Mouse (Mus musculus) E14TG2a.4 (cell line): ENCODE measurements around the gene Iqsec3.

Experiments
- H3K27me3 ChIP-seq: 2 replicates; pipeline ENCODE4 v1.6.1; 2014; ENCODE audit warnings: low read length, control low read depth; ENCODE audit not compliant: insufficient read depth
- H3K36me3 ChIP-seq: 2 replicates; pipeline ENCODE4 v1.6.1; 2014; ENCODE audit warnings: low read length, control low read depth; ENCODE audit not compliant: insufficient read depth
- H3K4me1 ChIP-seq: replicated peaks from 2 replicates; pipeline ENCODE4 v1.6.1; 2014; ENCODE audit warnings: low read depth, low read length, control low read depth
- H3K4me3 ChIP-seq: replicated peaks from 2 replicates; pipeline ENCODE4 v1.5.1; 2014; ENCODE audit warnings: mild to moderate bottlenecking, low read length
- H3K9me3 ChIP-seq: 2 replicates; pipeline ENCODE4 v1.6.1; 2014; ENCODE audit warnings: low read length, control low read depth
- CTCF ChIP-seq: conservative IDR thresholded peaks from 2 replicates; pipeline ENCODE4 v1.5.1; 2014; ENCODE audit warnings: low read length
- NANOG ChIP-seq: IDR thresholded peaks from 2 replicates; pipeline ENCODE4 v1.6.1; 2014; ENCODE audit warnings: borderline replicate concordance, low read length, mixed read lengths
- POU5F1 ChIP-seq: IDR thresholded peaks from 2 replicates; pipeline ENCODE4 v1.6.1; 2014; ENCODE audit warnings: low read length, borderline replicate concordance

Iqsec3 gene

DNA sequence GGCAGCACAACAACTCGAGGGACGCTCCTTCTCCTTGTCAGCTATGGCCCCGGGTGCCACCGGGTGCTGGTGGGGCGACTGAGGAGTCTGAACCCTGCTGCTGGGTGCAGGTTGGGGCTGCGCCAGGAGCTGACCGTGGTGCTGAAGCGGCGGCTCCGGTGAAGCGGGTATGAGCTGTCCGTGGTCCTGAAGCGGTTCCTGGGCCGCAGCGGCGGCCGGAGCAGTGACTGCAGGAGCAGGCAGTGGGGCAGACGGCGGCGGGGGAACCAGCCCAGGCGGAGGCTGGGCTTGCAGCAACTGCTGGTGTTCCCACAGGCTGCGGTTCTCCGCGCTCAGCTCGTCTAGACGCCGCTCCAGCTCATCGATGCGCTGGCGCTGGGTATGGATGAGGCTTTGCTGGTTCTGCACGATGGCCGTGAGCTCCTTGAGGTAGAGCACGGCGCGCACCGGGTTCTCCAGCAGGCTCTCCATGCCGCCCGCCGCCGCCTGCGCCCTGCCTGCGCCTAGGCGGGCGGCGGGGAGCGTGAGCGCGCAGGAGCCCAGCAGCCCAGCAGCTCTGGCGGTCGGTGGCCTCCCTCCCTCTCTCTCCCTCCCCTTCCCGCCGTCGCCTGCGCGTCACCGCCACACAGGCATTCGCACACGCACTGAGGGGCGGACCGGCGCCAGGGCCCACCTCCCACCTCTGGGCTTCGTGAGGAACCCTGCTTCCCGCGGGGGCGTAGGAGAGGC is at the start of gene Iqsec3:
Gene Iqsec3, minus strand, starts transcription at position 586 of the 729 bp plus-strand sequence.
- no peaks in the 10 kb centered on the region for H3K9me3 ChIP-seq
- peaks cover 13% of the 10 kb centered on the region for H3K4me1 ChIP-seq
- peaks cover 73% of the 10 kb centered on the region for H3K27me3 ChIP-seq
- H3K4me3 ChIP-seq: peak within 1 kb of the TSS; percentile 85
- no peak for TF ChIP-seq CTCF
- no peak for TF ChIP-seq NANOG
- TF ChIP-seq POU5F1: no peak
- H3K36me3 ChIP-seq: no peaks in the 10 kb centered on the region

DNA sequence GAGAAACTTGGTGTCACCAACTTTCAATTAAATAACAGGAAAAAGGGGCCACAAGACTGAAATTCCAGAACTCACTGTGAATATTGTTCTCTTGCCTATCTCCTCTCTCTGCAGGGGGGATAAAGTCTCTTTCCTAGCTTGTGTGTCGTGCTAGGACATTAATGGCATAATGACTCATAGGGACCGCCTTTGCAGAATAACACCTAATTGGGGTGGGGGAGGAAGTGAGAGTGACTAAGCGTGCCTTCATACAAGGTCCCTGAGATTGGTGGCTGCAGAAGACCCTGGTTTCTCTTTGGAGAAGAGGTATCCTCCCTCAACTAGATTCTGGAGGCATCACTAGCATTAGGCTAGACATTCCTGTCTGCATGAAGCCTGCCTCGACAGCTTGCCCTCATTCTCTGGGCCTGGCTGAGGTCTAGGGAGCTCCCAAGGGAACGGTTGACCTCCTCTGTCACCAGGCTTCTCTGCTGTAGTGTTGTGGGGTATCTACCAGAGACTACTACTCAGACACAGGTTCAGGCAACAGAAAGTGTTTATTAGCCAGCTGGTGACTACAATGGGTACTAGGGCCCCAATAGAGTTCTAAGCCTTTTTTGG is 48.7 kb upstream of the Iqsec3 start:
- Histone ChIP-seq H3K27me3 (no peaks in the 10 kb centered on the region), H3K36me3 (no peaks in the 10 kb centered on the region), H3K4me3 (no peak overlapping the region), H3K9me3 (peaks cover 36% of the 10 kb centered on the region), H3K4me1 (no peaks in the 10 kb centered on the region)
- TF ChIP-seq POU5F1 (no peak), NANOG (no peak), CTCF (no peak)

GRCm38 (mm10) chr6:121521030-121521429 is 47.6 kb upstream of the Iqsec3 start:
- peaks cover 36% of the 10 kb centered on the region for H3K9me3 ChIP-seq
- no peaks in the 10 kb centered on the region for H3K36me3 ChIP-seq
- H3K4me1 ChIP-seq: no peaks in the 10 kb centered on the region
- TF ChIP-seq POU5F1 (no peak), CTCF (no peak), NANOG (no peak)
- no peak overlapping the region for H3K4me3 ChIP-seq
- H3K27me3 ChIP-seq: no peaks in the 10 kb centered on the region

- H3K4me1 ChIP-seq: no peaks in the 10 kb centered on the region
- peaks cover 4% of the 10 kb centered on the region; the same call in 1 of the 2 replicates for H3K27me3 ChIP-seq
- no peak overlapping the region for H3K4me3 ChIP-seq
- no peaks in the 10 kb centered on the region for H3K36me3 ChIP-seq
- H3K9me3 ChIP-seq: peaks cover 27% of the 10 kb centered on the region
- no peak for TF ChIP-seq CTCF
- no peak for TF ChIP-seq POU5F1
- no peak for TF ChIP-seq NANOG
Measured at GRCm38 (mm10) chr6:121519896-121520295, 46.4 kb upstream of the Iqsec3 start.

DNA sequence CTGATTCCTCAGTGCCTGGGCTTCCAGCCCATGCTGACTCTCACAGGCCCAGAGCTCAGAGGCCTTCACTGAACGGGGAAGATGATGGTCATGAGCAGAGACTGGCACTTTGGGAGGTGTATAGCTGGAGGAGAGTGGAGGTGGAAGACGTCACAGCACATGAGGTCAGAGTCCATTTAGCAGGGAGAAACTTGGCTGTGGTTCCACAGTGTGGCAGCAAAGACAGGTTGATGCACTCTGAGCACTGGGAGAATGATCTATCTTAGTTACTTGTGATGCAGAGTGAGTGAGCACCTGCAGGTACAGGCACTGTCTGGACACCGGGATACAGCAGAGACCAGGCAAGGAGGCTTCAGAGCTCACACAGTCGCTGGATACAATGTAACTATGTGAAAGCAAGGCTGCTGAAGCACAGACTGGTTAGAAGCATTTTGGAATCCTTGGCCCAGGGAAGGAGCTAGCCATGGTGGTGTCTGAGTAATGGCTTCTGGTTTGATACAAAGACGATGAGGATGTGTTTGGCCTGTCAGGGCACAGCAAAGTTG is 45.9 kb upstream of the Iqsec3 start:
- TF ChIP-seq NANOG (no peak), POU5F1 (no peak), CTCF (no peak)
- H3K27me3 ChIP-seq: peaks cover 4% of the 10 kb centered on the region; the same call in 1 of the 2 replicates
- H3K36me3 ChIP-seq: no peaks in the 10 kb centered on the region
- no peak overlapping the region for H3K4me3 ChIP-seq
- H3K9me3 ChIP-seq: peaks cover 21% of the 10 kb centered on the region
- no peaks in the 10 kb centered on the region for H3K4me1 ChIP-seq

DNA sequence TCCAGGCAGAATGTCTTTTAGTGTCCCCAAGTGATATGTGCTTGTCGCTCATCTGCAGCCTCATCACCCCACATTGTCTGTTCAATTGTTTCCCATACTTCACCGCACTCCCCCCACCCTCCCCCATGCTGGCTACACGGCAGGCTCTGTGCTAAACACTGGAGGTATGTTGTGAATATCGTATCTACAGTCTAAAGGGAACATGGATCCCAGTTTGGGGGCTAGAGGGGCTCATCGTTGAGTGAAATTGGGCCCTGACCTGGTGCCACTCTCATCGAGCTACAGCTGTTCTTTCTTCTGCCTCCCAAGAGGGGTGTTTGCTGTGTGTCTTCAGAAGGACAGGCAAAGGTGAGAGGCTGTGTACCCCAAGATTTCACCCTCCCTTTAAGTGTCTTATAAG is 44.2 kb upstream of the Iqsec3 start:
- no peak for TF ChIP-seq NANOG
- no peak for TF ChIP-seq CTCF
- TF ChIP-seq POU5F1: no peak
- peaks cover 7% of the 10 kb centered on the region; the same call in 1 of the 2 replicates for H3K9me3 ChIP-seq
- H3K4me3 ChIP-seq: no peak overlapping the region
- H3K27me3 ChIP-seq: peaks cover 10% of the 10 kb centered on the region; the same call in 1 of the 2 replicates
- H3K4me1 ChIP-seq: no peaks in the 10 kb centered on the region
- H3K36me3 ChIP-seq: no peaks in the 10 kb centered on the region

DNA sequence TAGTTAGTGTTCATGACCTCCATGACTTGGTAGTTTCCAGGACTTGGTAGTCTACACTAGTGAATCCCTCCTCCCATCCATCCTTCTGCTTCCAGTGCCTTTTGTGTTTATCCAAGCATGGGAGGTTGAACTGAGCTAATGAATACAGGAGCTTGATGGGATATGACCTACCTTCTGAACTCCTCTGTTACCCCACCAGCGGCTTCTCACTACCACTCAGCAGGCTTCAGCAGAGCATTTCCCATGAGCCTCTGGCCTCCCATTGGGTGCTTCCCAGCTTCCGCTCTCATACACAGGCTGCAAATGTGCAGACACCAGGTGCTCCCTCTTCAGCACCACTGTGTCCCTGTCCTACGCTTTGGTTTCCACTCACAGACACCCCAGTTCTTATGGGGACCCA is 36.9 kb upstream of the Iqsec3 start:
- H3K4me1 ChIP-seq: no peaks in the 10 kb centered on the region
- no peaks in the 10 kb centered on the region for H3K36me3 ChIP-seq
- TF ChIP-seq CTCF (no peak), NANOG (no peak)

DNA sequence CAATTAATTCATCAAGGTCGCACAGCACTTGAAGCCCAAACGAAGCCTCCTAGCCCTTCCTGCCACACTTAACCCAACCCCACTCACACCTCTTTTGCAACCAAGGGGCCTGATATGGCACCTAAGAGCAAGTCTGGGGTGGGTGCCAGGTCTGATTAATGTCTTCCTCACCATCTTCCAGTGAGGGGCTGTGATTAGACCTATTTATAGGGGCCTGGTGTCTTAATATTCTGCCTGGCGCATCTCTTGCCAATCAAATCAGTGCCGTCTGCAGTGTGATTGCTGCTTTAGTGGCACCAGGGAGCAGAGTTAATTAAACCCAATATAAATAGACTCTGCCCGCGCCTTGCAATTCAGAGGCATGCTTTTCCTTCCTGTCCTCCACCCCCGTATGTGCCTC is 36.4 kb upstream of the Iqsec3 start:
- Histone ChIP-seq H3K4me3 (no peak overlapping the region), H3K4me1 (no peaks in the 10 kb centered on the region), H3K27me3 (peaks cover 17% of the 10 kb centered on the region; the same call in 1 of the 2 replicates), H3K36me3 (no peaks in the 10 kb centered on the region), H3K9me3 (no peaks in the 10 kb centered on the region)
- TF ChIP-seq CTCF (no peak), NANOG (no peak), POU5F1 (no peak)

More for the DNA sequence above, 36.9 kb upstream of the Iqsec3 start:
- H3K4me3 ChIP-seq: no peak overlapping the region
- H3K9me3 ChIP-seq: no peaks in the 10 kb centered on the region
- peaks cover 17% of the 10 kb centered on the region; the same call in 1 of the 2 replicates for H3K27me3 ChIP-seq

DNA sequence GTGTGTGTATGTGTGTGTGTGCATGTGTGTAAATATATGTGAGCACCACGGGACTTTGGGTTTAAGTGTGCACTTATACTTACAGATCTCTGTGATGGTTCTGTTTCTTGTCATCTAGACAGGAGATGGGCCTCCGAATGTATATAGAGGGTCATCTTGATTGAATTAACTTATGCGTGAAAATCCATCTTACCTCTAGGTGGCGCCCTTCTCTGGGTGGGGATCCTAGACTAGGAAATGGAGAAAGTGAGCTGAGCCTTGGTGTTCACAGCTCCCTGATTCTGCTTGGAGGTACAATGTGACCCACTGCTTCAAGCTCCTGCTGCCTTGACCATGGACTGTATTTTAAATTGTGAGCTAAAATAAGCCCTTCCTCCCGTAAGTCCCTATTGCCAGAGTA is 34.8 kb upstream of the Iqsec3 start:
- Histone ChIP-seq H3K27me3 (peaks cover 12% of the 10 kb centered on the region; the same call in 1 of the 2 replicates), H3K9me3 (no peaks in the 10 kb centered on the region), H3K36me3 (no peaks in the 10 kb centered on the region), H3K4me1 (no peaks in the 10 kb centered on the region), H3K4me3 (no peak overlapping the region)
- no peak for TF ChIP-seq POU5F1
- no peak for TF ChIP-seq NANOG
- TF ChIP-seq CTCF: peak; percentile 66
